Mouse (Mus musculus) midbrain, postnatal 0 days (tissue): Measurements from ENCODE around the gene Ppih. TPM values are rescaled to one million over a fixed set of nuclear protein-coding genes. Genes with fewer than 3 reads are reported as not detected.

Experiments used
- ATAC-seq: fragments of 200-750 bp; cut with Nextera tagmentation; 2 replicates; pipeline ENCODE4 v1.8.0; 2017; ENCODE audit warnings: moderate number of reproducible peaks, mild to moderate bottlenecking, moderate TSS enrichment, moderate library complexity; ENCODE audit not compliant: low FRiP score
- DNase-seq: peaks from one replicate; pipeline ENCODE4 v3.0.0-alpha.2; 2015; ENCODE audit warnings: low spot score
- H3K27ac ChIP-seq: fragments of 300-500 bp; sonication (generic); 2 replicates; pipeline ENCODE4 v1.5.1; 2014; ENCODE audit warnings: low read depth, mild to moderate bottlenecking, low read length, mixed read lengths
- H3K27me3 ChIP-seq: fragments of 300-500 bp; sonication (generic); 2 replicates; pipeline ENCODE4 v1.6.1; 2014; ENCODE audit warnings: low read length, control low read depth, mixed read lengths; ENCODE audit not compliant: insufficient read depth
- H3K36me3 ChIP-seq: fragments of 300-500 bp; sonication (generic); 2 replicates; pipeline ENCODE4 v1.6.1; 2014; ENCODE audit warnings: low read length, control low read depth, mixed read lengths; ENCODE audit not compliant: insufficient read depth
- H3K4me1 ChIP-seq: fragments of 300-500 bp; sonication (generic); 2 replicates; pipeline ENCODE4 v1.6.1; 2014; ENCODE audit warnings: mild to moderate bottlenecking, control low read depth, antibody characterized with exemption, low read length, mixed read lengths; ENCODE audit not compliant: insufficient read depth
- H3K4me2 ChIP-seq: fragments of 300-500 bp; sonication (generic); 2 replicates; pipeline ENCODE4 v1.6.1; 2014; ENCODE audit warnings: low read depth, mild to moderate bottlenecking, low read length, mixed read lengths; ENCODE audit not compliant: poor library complexity, severe bottlenecking
- H3K4me3 ChIP-seq: fragments of 300-500 bp; sonication (generic); 2 replicates; pipeline ENCODE4 v1.5.1; 2014; ENCODE audit warnings: low read depth, mild to moderate bottlenecking, low read length, moderate library complexity
- H3K9ac ChIP-seq: fragments of 300-500 bp; sonication (generic); replicated peaks from 2 replicates; pipeline ENCODE4 v1.6.1; 2014; ENCODE audit warnings: mild to moderate bottlenecking, low read length, moderate library complexity, mixed read lengths; ENCODE audit not compliant: poor library complexity, severe bottlenecking
- H3K9me3 ChIP-seq: fragments of 300-500 bp; sonication (generic); 2 replicates; pipeline ENCODE4 v1.6.1; 2016; ENCODE audit warnings: low read length, control low read depth
- CTCF ChIP-seq: IDR thresholded peaks from 2 replicates; pipeline ENCODE4 v1.5.1; 2016; ENCODE audit warnings: antibody characterized with exemption, mild to moderate bottlenecking
- WGBS: fragments of 180-500 bp; shearing (Covaris S2); extraction: QIAGEN DNeasy Blood & Tissue Kit; methylation state at CpG from one replicate; pipeline ENCODE4 v1.1.7; 2014; 5-methylcytosine and 5-hydroxymethylcytosine counted together
- polyA plus RNA-seq: library from polyadenylated mRNA; unstranded; fragments of >200 nt; fragmentation: Nextera tagmentation; extraction: Ambion mirVana; gene quantifications from 2 replicates; pipeline ENCODE4 v1.2.1, GENCODE M21; 2015
- total RNA-seq: library from RNA; depleted of rRNA; stranded (reverse); fragments of >200 nt; gene quantifications from 2 replicates; pipeline ENCODE4 v1.2.3, GENCODE M21; 2014; rRNA removed

The Ppih gene
- total RNA-seq: 22.8 and 30.3 TPM in 2 replicates
- 42.7 and 44.3 TPM in 2 replicates for polyA plus RNA-seq

GRCm38 (mm10) chr4:119320131-119320830 is at the start of gene Ppih:
Gene Ppih (minus strand): TSS chr4:119320546.
- DNase-seq (peak; percentile 96), ATAC-seq (peak; percentile 98)
- Histone ChIP-seq H3K27ac (peak within 1 kb of the TSS; percentile 88), H3K4me1 (peaks cover 5% of the 10 kb centered on the region), H3K4me3 (peak within 1 kb of the TSS; percentile 65), H3K27me3 (no peaks in the 10 kb centered on the region), H3K9ac (peak within 1 kb of the TSS; percentile 61), H3K36me3 (peaks cover 26% of the 10 kb centered on the region), H3K4me2 (peak within 1 kb of the TSS; percentile 91), H3K9me3 (no peaks in the 10 kb centered on the region)
- 1% methylated on average over 44 of the region's 44 CpGs for WGBS
- peak; percentile 16; the same call in 1 of the 2 replicates for TF ChIP-seq CTCF

GRCm38 (mm10) chr4:119369460-119369859 is 49.1 kb upstream of the Ppih start:
- ATAC-seq (no peak), DNase-seq (no peak)
- no peak for TF ChIP-seq CTCF
- no peaks in the 10 kb centered on the region for H3K36me3 ChIP-seq
- no peaks in the 10 kb centered on the region for H3K27me3 ChIP-seq
- H3K4me3 ChIP-seq: no peak overlapping the region
- no peak overlapping the region for H3K27ac ChIP-seq
- H3K9ac ChIP-seq: no peak overlapping the region
- no peaks in the 10 kb centered on the region for H3K4me1 ChIP-seq
- no peak overlapping the region for H3K4me2 ChIP-seq
- 88% methylated on average over 6 of the region's 6 CpGs for WGBS
- no peaks in the 10 kb centered on the region for H3K9me3 ChIP-seq

- no peak overlapping the region for H3K4me3 ChIP-seq
- H3K4me1 ChIP-seq: no peaks in the 10 kb centered on the region
- H3K27me3 ChIP-seq: no peaks in the 10 kb centered on the region
- H3K27ac ChIP-seq: no peak overlapping the region
- DNase-seq: peak; percentile 3
- H3K4me2 ChIP-seq: no peak overlapping the region
- ATAC-seq: no peak
- H3K9ac ChIP-seq: no peak overlapping the region
- WGBS: 79% methylated on average over 4 of the region's 4 CpGs
- no peaks in the 10 kb centered on the region for H3K36me3 ChIP-seq
- no peaks in the 10 kb centered on the region for H3K9me3 ChIP-seq
- no peak for TF ChIP-seq CTCF
Measured at GRCm38 (mm10) chr4:119366758-119367526, 46.6 kb upstream of the Ppih start.

- Histone ChIP-seq H3K27me3 (no peaks in the 10 kb centered on the region), H3K9ac (no peak overlapping the region), H3K27ac (no peak overlapping the region), H3K4me1 (no peaks in the 10 kb centered on the region), H3K4me3 (no peak overlapping the region), H3K4me2 (no peak overlapping the region), H3K36me3 (no peaks in the 10 kb centered on the region), H3K9me3 (no peaks in the 10 kb centered on the region)
- 88% methylated on average over 3 of the region's 3 CpGs for WGBS
- no peak for ATAC-seq
- TF ChIP-seq CTCF: no peak
- DNase-seq: no peak
Measured at GRCm38 (mm10) chr4:119362231-119362630, 41.9 kb upstream of the Ppih start.

GRCm38 (mm10) chr4:119359196-119359971 is 39.0 kb upstream of the Ppih start:
- WGBS: 7% methylated on average over 30 of the region's 30 CpGs
- peak overlapping the region; percentile 21 for H3K4me3 ChIP-seq

More at GRCm38 (mm10) chr4:119359196-119359971, 39.0 kb upstream of the Ppih start:
- no peaks in the 10 kb centered on the region for H3K36me3 ChIP-seq
- ATAC-seq (peak; percentile 69; the same call in 1 of the 2 replicates), DNase-seq (peak; percentile 36)
- H3K9me3 ChIP-seq: no peaks in the 10 kb centered on the region
- no peaks in the 10 kb centered on the region for H3K27me3 ChIP-seq
- H3K9ac ChIP-seq: peak overlapping the region; percentile 13
- H3K4me2 ChIP-seq: peak overlapping the region; percentile 50
- no peak; the same call in 1 of the 2 replicates for TF ChIP-seq CTCF
- peak overlapping the region; percentile 71 for H3K27ac ChIP-seq
- H3K4me1 ChIP-seq: no peaks in the 10 kb centered on the region
